Mouse (Mus musculus): ENCODE measurements at regions not wholly inside any gene's neighbourhood (a gene's known extent, or its start where the extent isn't known, plus 50 kb on each side); places are given as distances from the start of the nearest gene placed in this dataset.

DNA sequence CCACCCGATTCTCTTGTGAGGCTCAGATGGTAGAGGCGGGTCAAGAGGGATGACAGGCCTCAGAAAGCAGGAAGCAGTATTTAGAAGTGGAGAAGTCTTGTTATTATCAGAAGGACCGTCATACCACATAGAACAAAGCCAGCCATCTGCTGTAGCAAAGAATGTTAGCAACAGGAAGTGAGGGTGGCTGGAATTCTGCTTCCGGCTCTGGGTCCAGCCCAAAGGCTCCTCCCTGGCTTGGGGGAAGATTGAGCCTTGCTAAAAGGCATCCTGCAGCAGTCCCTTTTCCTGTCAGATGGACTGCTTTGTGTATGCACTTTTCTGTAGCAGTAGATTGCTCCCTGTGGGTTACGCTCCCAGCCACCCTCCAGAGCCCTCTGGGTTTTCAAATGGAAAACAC is 61.9 kb upstream of the Lta4h start:
- TF ChIP-seq CTCF (IDR thresholded peaks at IDR 0.05; ENCODE audit: extremely low read depth, insufficient read length, insufficient replicate concordance, low read depth, low read length) = no peak
- no peak for TF ChIP-seq POLR2A (IDR thresholded peaks at IDR 0.05; ENCODE audit: low read depth, low read length)
